ENCODE assay signal across 12 mouse cellular contexts in genomic region chr12:26613086-26613705, GRCm38 (mm10).
DNase-seq lines count a peak whose midpoint lies in the region; ATAC-seq lines count a peak whose summit lies in the region.
"Had no signal": no experiment of that assay in that cellular context is flagged by ENCODE, and none has a peak within 500 bp of the region (broad histone marks: within the 10 kb centered on the region; RNA-seq: fewer than 3 reads in every experiment).

No protein-coding gene starts in this region.

- DNase-seq in heart, postnatal 36 days = no peak
- peak; percentile 96 for DNase-seq in Muller cell, postnatal 12 days (ENCODE audit: inconsistent ontology term)
- peak; percentile 52 for DNase-seq in embryonic facial prominence, embryonic 10.5 days (ENCODE audit: low spot score)
- no peak for DNase-seq in urinary bladder, adult 18-20 months (ENCODE audit: low spot score in 2 of 2)
- DNase-seq in kidney, adult 9 months = no peak
- DNase-seq: cerebellum, adult 9-11 months; kidney, adult 8-10 months; lung, postnatal 4 days had no signal

- H3K36me3 ChIP-seq in heart, embryonic 13.5 days = no peaks in the 10 kb centered on the region
- no peaks in the 10 kb centered on the region for H3K36me3 ChIP-seq in embryonic facial prominence, embryonic 10.5 days (replicated peaks)
- H3K36me3 ChIP-seq in hindbrain, embryonic 16.5 days (ENCODE audit: control insufficient read depth, insufficient read depth, low read length) = no peaks in the 10 kb centered on the region

- H3K27me3 ChIP-seq in heart, embryonic 13.5 days (replicated peaks) = no peaks in the 10 kb centered on the region; the same call in 1 of the 2 replicates
- no peaks in the 10 kb centered on the region for H3K27me3 ChIP-seq in embryonic facial prominence, embryonic 10.5 days (replicated peaks; ENCODE audit: low read depth, poor library complexity, severe bottlenecking)
- H3K27me3 ChIP-seq in hindbrain, embryonic 16.5 days (replicated peaks; ENCODE audit: control insufficient read depth, insufficient read depth, low read length) = no peaks in the 10 kb centered on the region

- no peak for ATAC-seq in heart, embryonic 13.5 days (ENCODE audit: extremely low read depth, insufficient number of reproducible peaks, low FRiP score, low TSS enrichment)
- peak; percentile 63 for ATAC-seq in hindbrain, embryonic 16.5 days
- ATAC-seq in megakaryocyte, adult 5-6 weeks (ENCODE audit: poor library complexity, severe bottlenecking) = no peak

- H3K4me2 ChIP-seq in heart, embryonic 13.5 days = peak overlapping the region; percentile 30
- no peak overlapping the region for H3K4me2 ChIP-seq in hindbrain, embryonic 16.5 days (ENCODE audit: low read length)

- WGBS in heart, embryonic 13.5 days = 38% methylated on average over 11 of the region's 11 CpGs
- 77% methylated on average over 11 of the region's 11 CpGs for WGBS in embryonic facial prominence, embryonic 10.5 days
- 48% methylated on average over 11 of the region's 11 CpGs for WGBS in hindbrain, embryonic 16.5 days

- H3K4me3 ChIP-seq in heart, embryonic 13.5 days = no peak overlapping the region
- H3K4me3 ChIP-seq in embryonic facial prominence, embryonic 10.5 days = no peak overlapping the region
- H3K4me3 ChIP-seq in hindbrain, embryonic 16.5 days (ENCODE audit: low read length) = no peak overlapping the region
- H3K4me3 ChIP-seq: myocyte had no signal

- intact Hi-C loops in heart, postnatal 36 days (cut with DNase I) = no loop called here

- no peaks in the 10 kb centered on the region for H3K9me3 ChIP-seq in heart, embryonic 13.5 days
- H3K9me3 ChIP-seq in embryonic facial prominence, embryonic 10.5 days = no peaks in the 10 kb centered on the region
- H3K9me3 ChIP-seq in hindbrain, embryonic 16.5 days (ENCODE audit: control insufficient read depth, low read length) = no peaks in the 10 kb centered on the region

- H3K9ac ChIP-seq in heart, embryonic 13.5 days = no peak overlapping the region
- no peak overlapping the region for H3K9ac ChIP-seq in hindbrain, embryonic 16.5 days (ENCODE audit: low read depth, low read length)

- H3K4me1 ChIP-seq in heart, embryonic 13.5 days = peaks cover 10% of the 10 kb centered on the region
- H3K4me1 ChIP-seq in embryonic facial prominence, embryonic 10.5 days = peaks cover 10% of the 10 kb centered on the region
- H3K4me1 ChIP-seq in hindbrain, embryonic 16.5 days (ENCODE audit: control insufficient read depth, insufficient read depth, low read depth, low read length) = peaks cover 4% of the 10 kb centered on the region; the same call in 1 of the 2 replicates

- H3K27ac ChIP-seq in heart, embryonic 13.5 days (replicated peaks) = no peak overlapping the region
- H3K27ac ChIP-seq in embryonic facial prominence, embryonic 10.5 days (replicated peaks) = no peak overlapping the region; the same call in 1 of the 2 replicates
- no peak overlapping the region for H3K27ac ChIP-seq in hindbrain, embryonic 16.5 days (ENCODE audit: low read depth, low read length)

Comparison
In these comparisons a context has a peak if more than half of its experiments do, and no peak if none do; other contexts are left out.
1. DNase-seq: peak in Muller cell, postnatal 12 days (single experiment) and embryonic facial prominence, embryonic 10.5 days (single experiment); none in heart, postnatal 36 days (0 of 2), urinary bladder, adult 18-20 months (0 of 2) and kidney, adult 9 months (single experiment).